Mouse (Mus musculus) gastrocnemius, adult 8-10 months (tissue): ENCODE data around the gene Ruvbl1. TPM values are rescaled to one million over a fixed set of nuclear protein-coding genes. Genes with fewer than 3 reads are reported as not detected.

Experiments used
- DNase-seq, 2 experiments: peaks; one replicate each; pipeline ENCODE4 v3.0.0; 2022; ENCODE audit warnings: low spot score in 2 of 2
- total RNA-seq, 4 experiments: library from RNA; stranded (reverse); gene quantifications; 2 replicates each; pipeline ENCODE4 v1.2.4; 2022

Gene Ruvbl1
- 10 to 100 TPM; 18.6 to 22.6 (median 21.2) TPM for total RNA-seq

GRCm38 (mm10) chr6:88465181-88465920, at the start of gene Ruvbl1:
Ruvbl1 (plus strand) TSS chr6:88465409.
- peak; percentile 82 to 85 for DNase-seq

- no peak for DNase-seq
Observed at GRCm38 (mm10) chr6:88416130-88416758, 49.0 kb upstream of the Ruvbl1 start.

- DNase-seq: no peak
Observed at GRCm38 (mm10) chr6:88431202-88431601, 34.0 kb upstream of the Ruvbl1 start.

- DNase-seq: no peak
Observed at GRCm38 (mm10) chr6:88435609-88436008, 29.6 kb upstream of the Ruvbl1 start.

- no peak for DNase-seq
Observed at GRCm38 (mm10) chr6:88439056-88439455, 26.2 kb upstream of the Ruvbl1 start.

- DNase-seq: no peak
Observed at GRCm38 (mm10) chr6:88442551-88442950, 22.7 kb upstream of the Ruvbl1 start.

- DNase-seq: no peak
Observed at GRCm38 (mm10) chr6:88443446-88443845, 21.8 kb upstream of the Ruvbl1 start.

- no peak for DNase-seq
Observed at GRCm38 (mm10) chr6:88444076-88444750, 21.0 kb upstream of the Ruvbl1 start.

- DNase-seq: no peak
Observed at GRCm38 (mm10) chr6:88445661-88446060, 19.5 kb upstream of the Ruvbl1 start.

GRCm38 (mm10) chr6:88446063-88447002, 18.9 kb upstream of the Ruvbl1 start, which contains the start of gene Eefsec:
Eefsec (minus strand) TSS chr6:88446539.
- peak; percentile 52 for DNase-seq

- DNase-seq: no peak
Observed at GRCm38 (mm10) chr6:88447454-88447853, 17.8 kb upstream of the Ruvbl1 start.

- no peak for DNase-seq
Observed at GRCm38 (mm10) chr6:88454545-88454944, 10.7 kb upstream of the Ruvbl1 start.

- no peak for DNase-seq
Observed at GRCm38 (mm10) chr6:88469878-88470277, 4.7 kb downstream of the Ruvbl1 start.

- no peak for DNase-seq
Observed at GRCm38 (mm10) chr6:88480421-88480820, 15.2 kb downstream of the Ruvbl1 start.

- no peak for DNase-seq
Observed at GRCm38 (mm10) chr6:88483111-88483510, 17.9 kb downstream of the Ruvbl1 start.

GRCm38 (mm10) chr6:88483913-88484312, 18.7 kb downstream of the Ruvbl1 start:
- no peak for DNase-seq

GRCm38 (mm10) chr6:88485378-88485777, 20.2 kb downstream of the Ruvbl1 start:
- DNase-seq: no peak

GRCm38 (mm10) chr6:88486893-88487292, 21.7 kb downstream of the Ruvbl1 start:
- DNase-seq: peak in 1 of 2 experiments; percentile 28

GRCm38 (mm10) chr6:88489026-88489425, 23.8 kb downstream of the Ruvbl1 start:
- no peak for DNase-seq

- DNase-seq: no peak
Observed at GRCm38 (mm10) chr6:88489834-88490233, 24.6 kb downstream of the Ruvbl1 start.
